Mouse (Mus musculus) limb, embryonic 15.5 days (tissue): ENCODE results near the gene Vcan. TPM values are rescaled to one million over a fixed set of nuclear protein-coding genes. Genes with fewer than 3 reads are reported as not detected.

Experiments used
- ATAC-seq: fragments of 200-750 bp; cut with Nextera tagmentation; 2 replicates; pipeline ENCODE4 v1.8.0; 2017; ENCODE audit warnings: low read depth, moderate TSS enrichment; ENCODE audit not compliant: insufficient number of reproducible peaks, low FRiP score, low TSS enrichment
- H3K27ac ChIP-seq: fragments of 300-500 bp; sonication (generic); 2 replicates; pipeline ENCODE4 v1.5.1; 2015; ENCODE audit warnings: moderate library complexity, mild to moderate bottlenecking, inconsistent platforms
- H3K27me3 ChIP-seq: fragments of 300-500 bp; sonication (generic); 2 replicates; pipeline ENCODE4 v1.6.1; 2015; ENCODE audit warnings: inconsistent platforms
- H3K36me3 ChIP-seq: fragments of 300-500 bp; sonication (generic); 2 replicates; pipeline ENCODE4 v1.6.1; 2015; ENCODE audit warnings: inconsistent platforms
- H3K4me1 ChIP-seq: fragments of 300-500 bp; sonication (generic); 2 replicates; pipeline ENCODE4 v1.6.1; 2015; ENCODE audit warnings: inconsistent platforms
- H3K4me2 ChIP-seq: fragments of 300-500 bp; sonication (generic); 2 replicates; pipeline ENCODE4 v1.6.1; 2015; ENCODE audit warnings: mild to moderate bottlenecking, inconsistent platforms
- H3K4me3 ChIP-seq: fragments of 300-500 bp; sonication (generic); 2 replicates; pipeline ENCODE4 v1.5.1; 2015; ENCODE audit warnings: mild to moderate bottlenecking, inconsistent platforms
- H3K9ac ChIP-seq: fragments of 300-500 bp; sonication (generic); 2 replicates; pipeline ENCODE4 v1.6.1; 2015; ENCODE audit warnings: inconsistent platforms
- H3K9me3 ChIP-seq: fragments of 300-500 bp; sonication (generic); 2 replicates; pipeline ENCODE4 v1.6.1; 2016; ENCODE audit warnings: inconsistent platforms
- WGBS: fragments of 180-500 bp; shearing (Covaris S2); methylation state at CpG from one replicate; pipeline ENCODE4 v1.1.7; 2015; 5-methylcytosine and 5-hydroxymethylcytosine counted together
- polyA plus RNA-seq: library from polyadenylated mRNA; unstranded; fragments of >200 nt; fragmentation: Nextera tagmentation; extraction: Ambion mirVana; gene quantifications from 2 replicates; pipeline ENCODE4 v1.2.1, GENCODE M21; 2015

Vcan gene
- polyA plus RNA-seq, 1 experiment from 2014 or later: 94.6 TPM

GRCm38 (mm10) chr13:89743201-89743600 lies 892 bp upstream of the Vcan start:
- Histone ChIP-seq H3K36me3 (no peaks in the 10 kb centered on the region), H3K4me2 (peak overlapping the region; percentile 71), H3K4me1 (peaks cover 16% of the 10 kb centered on the region), H3K4me3 (peak overlapping the region; percentile 64), H3K9me3 (no peaks in the 10 kb centered on the region), H3K27me3 (no peaks in the 10 kb centered on the region), H3K27ac (no peak overlapping the region), H3K9ac (no peak overlapping the region)
- 26% methylated on average over 8 of the region's 8 CpGs for WGBS
- ATAC-seq: no peak

GRCm38 (mm10) chr13:89742686-89743200 lies 434 bp upstream of the Vcan start:
- no peak for ATAC-seq
- no peaks in the 10 kb centered on the region for H3K27me3 ChIP-seq
- peak overlapping the region; percentile 64 for H3K4me3 ChIP-seq
- H3K9ac ChIP-seq: peak overlapping the region; percentile 61; the same call in 1 of the 2 replicates
- H3K4me1 ChIP-seq: peaks cover 16% of the 10 kb centered on the region
- no peaks in the 10 kb centered on the region for H3K36me3 ChIP-seq
- H3K9me3 ChIP-seq: no peaks in the 10 kb centered on the region
- peak overlapping the region; percentile 71 for H3K4me2 ChIP-seq
- WGBS: 3% methylated on average over 15 of the region's 15 CpGs
- peak overlapping the region; percentile 95 for H3K27ac ChIP-seq

GRCm38 (mm10) chr13:89741116-89741551 lies 1.2 kb downstream of the Vcan start:
- Histone ChIP-seq H3K4me3 (peak overlapping the region; percentile 64), H3K9ac (peak overlapping the region; percentile 61), H3K4me1 (peaks cover 16% of the 10 kb centered on the region), H3K27ac (peak overlapping the region; percentile 95), H3K9me3 (no peaks in the 10 kb centered on the region), H3K27me3 (no peaks in the 10 kb centered on the region), H3K36me3 (no peaks in the 10 kb centered on the region), H3K4me2 (peak overlapping the region; percentile 71)
- 1% methylated on average over 14 of the region's 14 CpGs for WGBS
- peak; percentile 40; the same call in 1 of the 2 replicates for ATAC-seq

GRCm38 (mm10) chr13:89740243-89741115 lies 1.8 kb downstream of the Vcan start:
- H3K36me3 ChIP-seq: no peaks in the 10 kb centered on the region; the same call in 1 of the 2 replicates
- ATAC-seq: peak; percentile 89
- WGBS: 0% methylated on average over 33 of the region's 33 CpGs

GRCm38 (mm10) chr13:89739696-89740242 lies 2.5 kb downstream of the Vcan start:
- Histone ChIP-seq H3K4me1 (peaks cover 16% of the 10 kb centered on the region), H3K9me3 (no peaks in the 10 kb centered on the region), H3K4me2 (peak overlapping the region; percentile 71), H3K27ac (peak overlapping the region; percentile 95), H3K27me3 (no peaks in the 10 kb centered on the region), H3K9ac (peak overlapping the region; percentile 39), H3K36me3 (no peaks in the 10 kb centered on the region; the same call in 1 of the 2 replicates), H3K4me3 (peak overlapping the region; percentile 64)
- WGBS: under 1% methylated on average over 24 of the region's 24 CpGs
- no peak; the same call in 1 of the 2 replicates for ATAC-seq

More at GRCm38 (mm10) chr13:89740243-89741115, 1.8 kb downstream of the Vcan start:
- Histone ChIP-seq H3K9me3 (no peaks in the 10 kb centered on the region), H3K4me2 (peak overlapping the region; percentile 71), H3K9ac (peak overlapping the region; percentile 61), H3K27ac (peak overlapping the region; percentile 95), H3K4me3 (peak overlapping the region; percentile 64), H3K4me1 (peaks cover 16% of the 10 kb centered on the region), H3K27me3 (no peaks in the 10 kb centered on the region)

GRCm38 (mm10) chr13:89738776-89739695 lies 3.3 kb downstream of the Vcan start:
- 2% methylated on average over 31 of the region's 31 CpGs for WGBS
- H3K9ac ChIP-seq: peak overlapping the region; percentile 39
- peak overlapping the region; percentile 71 for H3K4me2 ChIP-seq
- peak overlapping the region; percentile 64 for H3K4me3 ChIP-seq
- peak overlapping the region; percentile 95 for H3K27ac ChIP-seq
- no peaks in the 10 kb centered on the region; the same call in 1 of the 2 replicates for H3K36me3 ChIP-seq
- H3K27me3 ChIP-seq: no peaks in the 10 kb centered on the region
- ATAC-seq: peak; percentile 66
- H3K9me3 ChIP-seq: no peaks in the 10 kb centered on the region
- peaks cover 16% of the 10 kb centered on the region for H3K4me1 ChIP-seq

GRCm38 (mm10) chr13:89738275-89738674 lies 4.0 kb downstream of the Vcan start:
- Histone ChIP-seq H3K9me3 (no peaks in the 10 kb centered on the region), H3K4me2 (0 out of 2 replicates have a peak overlapping the region, but pooled peaks have one; percentile 71), H3K4me1 (peaks cover 16% of the 10 kb centered on the region), H3K4me3 (peak overlapping the region; percentile 64; the same call in 1 of the 2 replicates), H3K36me3 (no peaks in the 10 kb centered on the region; the same call in 1 of the 2 replicates), H3K9ac (no peak overlapping the region), H3K27me3 (no peaks in the 10 kb centered on the region), H3K27ac (no peak overlapping the region)
- ATAC-seq: no peak
- 48% methylated on average over 2 of the region's 2 CpGs for WGBS

GRCm38 (mm10) chr13:89735111-89735510 lies 7.2 kb downstream of the Vcan start:
- Histone ChIP-seq H3K4me2 (no peak overlapping the region), H3K4me1 (peaks cover 8% of the 10 kb centered on the region), H3K9ac (no peak overlapping the region), H3K27me3 (no peaks in the 10 kb centered on the region), H3K36me3 (no peaks in the 10 kb centered on the region; the same call in 1 of the 2 replicates), H3K4me3 (no peak overlapping the region), H3K9me3 (no peaks in the 10 kb centered on the region), H3K27ac (no peak overlapping the region)
- 72% methylated on average over 5 of the region's 5 CpGs for WGBS
- no peak for ATAC-seq

- ATAC-seq: no peak
- no peak overlapping the region for H3K27ac ChIP-seq
- WGBS: 27% methylated on average over 2 of the region's 2 CpGs
- H3K9ac ChIP-seq: no peak overlapping the region
- H3K9me3 ChIP-seq: no peaks in the 10 kb centered on the region
- H3K36me3 ChIP-seq: peaks cover 33% of the 10 kb centered on the region
- H3K27me3 ChIP-seq: no peaks in the 10 kb centered on the region
- H3K4me3 ChIP-seq: no peak overlapping the region
- no peaks in the 10 kb centered on the region for H3K4me1 ChIP-seq
- H3K4me2 ChIP-seq: no peak overlapping the region
Measured at GRCm38 (mm10) chr13:89726492-89726891, 15.8 kb downstream of the Vcan start.

- ATAC-seq: no peak
- Histone ChIP-seq H3K9ac (no peak overlapping the region), H3K36me3 (peaks cover 36% of the 10 kb centered on the region), H3K4me2 (no peak overlapping the region), H3K4me1 (no peaks in the 10 kb centered on the region), H3K27me3 (no peaks in the 10 kb centered on the region), H3K9me3 (no peaks in the 10 kb centered on the region), H3K4me3 (no peak overlapping the region), H3K27ac (no peak overlapping the region)
- 57% methylated on average over 3 of the region's 3 CpGs for WGBS
Measured at GRCm38 (mm10) chr13:89720497-89720896, 21.8 kb downstream of the Vcan start.
